Mouse (Mus musculus) embryonic fibroblast, embryonic 13.5 days (primary cell): ENCODE data around the gene Mpped1.

Experiments
- CTCF ChIP-seq: IDR thresholded peaks from 2 replicates; pipeline ENCODE4 v1.5.1; 2011; ENCODE audit warnings: mild to moderate bottlenecking, control low read depth, low read length, moderate library complexity, borderline replicate concordance; ENCODE audit not compliant: insufficient read depth
- POLR2A ChIP-seq: IDR thresholded peaks from 2 replicates; pipeline ENCODE4 v1.6.1; 2011; ENCODE audit warnings: low read depth, mild to moderate bottlenecking, control low read depth, low read length, moderate library complexity

GRCm38 (mm10) chr15:83774922-83775321 lies 4.3 kb upstream of the Mpped1 start:
- no peak for TF ChIP-seq POLR2A
- TF ChIP-seq CTCF = no peak
